Mouse (Mus musculus) embryonic facial prominence, embryonic 10.5 days (tissue): ENCODE measurements around the gene Sox5. TPM values are rescaled to one million over a fixed set of nuclear protein-coding genes. Genes with fewer than 3 reads are reported as not detected.
A peak's percentile ranks its signal among the peaks of the same experiment; 100 is the strongest.

ENCODE experiments used
- DNase-seq: peaks from one replicate; pipeline ENCODE4 v3.0.0-alpha.2; 2017; ENCODE audit warnings: low spot score
- H3K27ac ChIP-seq: fragments of 300-500 bp; sonication (generic); replicated peaks from 2 replicates; pipeline ENCODE4 v1.5.1; 2016; ENCODE audit warnings: mild to moderate bottlenecking
- H3K27me3 ChIP-seq: fragments of 300-500 bp; sonication (generic); replicated peaks from 2 replicates; pipeline ENCODE4 v1.6.1; 2016; ENCODE audit warnings: low read depth, mild to moderate bottlenecking; ENCODE audit not compliant: poor library complexity, severe bottlenecking
- H3K36me3 ChIP-seq: fragments of 300-500 bp; sonication (generic); replicated peaks from 2 replicates; pipeline ENCODE4 v1.6.1; 2016; ENCODE audit warnings: mild to moderate bottlenecking, moderate library complexity
- H3K4me1 ChIP-seq: fragments of 300-500 bp; sonication (generic); 2 replicates; pipeline ENCODE4 v1.6.1; 2016
- H3K4me3 ChIP-seq: fragments of 300-500 bp; sonication (generic); 2 replicates; pipeline ENCODE4 v1.5.1; 2016; ENCODE audit warnings: mild to moderate bottlenecking, moderate library complexity
- H3K9me3 ChIP-seq: fragments of 300-500 bp; sonication (generic); 2 replicates; pipeline ENCODE4 v1.6.1; 2016; ENCODE audit warnings: mild to moderate bottlenecking
- WGBS: fragments of 180-500 bp; shearing (Covaris S2); methylation state at CpG from one replicate; pipeline ENCODE4 v1.1.7; 2016; 5-methylcytosine and 5-hydroxymethylcytosine counted together
- polyA plus RNA-seq: library from polyadenylated mRNA; unstranded; fragments of >200 nt; fragmentation: Nextera tagmentation; extraction: Ambion mirVana; gene quantifications from 2 replicates; pipeline ENCODE4 v1.2.1, GENCODE M21; 2016

Sox5 gene
- polyA plus RNA-seq, 1 experiment from 2014 or later: 65.1 TPM

- Histone ChIP-seq H3K27ac (no peak overlapping the region), H3K4me1 (0 out of 2 replicates have a peak, but pooled peaks cover 3% of the 10 kb centered on the region), H3K27me3 (no peaks in the 10 kb centered on the region), H3K36me3 (no peaks in the 10 kb centered on the region), H3K4me3 (no peak overlapping the region), H3K9me3 (peaks cover 8% of the 10 kb centered on the region; the same call in 1 of the 2 replicates)
- DNase-seq: no peak
- WGBS: 93% methylated on average over 6 of the region's 6 CpGs
Measured at GRCm38 (mm10) chr6:144666617-144667016, 115.2 kb downstream of the Sox5 start.

GRCm38 (mm10) chr6:144664765-144665164, 117.0 kb downstream of the Sox5 start:
- 88% methylated on average over 9 of the region's 9 CpGs for WGBS
- no peaks in the 10 kb centered on the region for H3K27me3 ChIP-seq
- H3K27ac ChIP-seq: no peak overlapping the region

GRCm38 (mm10) chr6:144663516-144664074, 118.2 kb downstream of the Sox5 start:
- no peaks in the 10 kb centered on the region for H3K36me3 ChIP-seq
- 80% methylated on average over 4 of the region's 4 CpGs for WGBS
- DNase-seq: no peak
- peaks cover 8% of the 10 kb centered on the region; the same call in 1 of the 2 replicates for H3K9me3 ChIP-seq
- no peaks in the 10 kb centered on the region for H3K27me3 ChIP-seq
- peaks cover 21% of the 10 kb centered on the region for H3K4me1 ChIP-seq
- H3K4me3 ChIP-seq: no peak overlapping the region
- H3K27ac ChIP-seq: no peak overlapping the region

More at GRCm38 (mm10) chr6:144664765-144665164, 117.0 kb downstream of the Sox5 start:
- Histone ChIP-seq H3K4me1 (peaks cover 15% of the 10 kb centered on the region), H3K9me3 (peaks cover 8% of the 10 kb centered on the region; the same call in 1 of the 2 replicates), H3K4me3 (no peak overlapping the region), H3K36me3 (no peaks in the 10 kb centered on the region)
- DNase-seq: no peak

- no peak for DNase-seq
- Histone ChIP-seq H3K36me3 (no peaks in the 10 kb centered on the region), H3K4me3 (no peak overlapping the region), H3K27ac (no peak overlapping the region), H3K4me1 (peaks cover 21% of the 10 kb centered on the region), H3K9me3 (no peaks in the 10 kb centered on the region), H3K27me3 (no peaks in the 10 kb centered on the region)
- WGBS: 89% methylated on average over 10 of the region's 10 CpGs
Measured at GRCm38 (mm10) chr6:144659115-144660108, 122.4 kb downstream of the Sox5 start.

- no peak overlapping the region for H3K4me3 ChIP-seq
- no peak for DNase-seq
- H3K27me3 ChIP-seq: no peaks in the 10 kb centered on the region
- no peaks in the 10 kb centered on the region for H3K9me3 ChIP-seq
- no peaks in the 10 kb centered on the region for H3K36me3 ChIP-seq
- peaks cover 15% of the 10 kb centered on the region for H3K4me1 ChIP-seq
- H3K27ac ChIP-seq: no peak overlapping the region
- 77% methylated on average over 5 of the region's 5 CpGs for WGBS
Measured at GRCm38 (mm10) chr6:144652876-144653275, 128.9 kb downstream of the Sox5 start.

GRCm38 (mm10) chr6:144648896-144649295, 132.9 kb downstream of the Sox5 start:
- Histone ChIP-seq H3K9me3 (no peaks in the 10 kb centered on the region), H3K4me1 (peaks cover 19% of the 10 kb centered on the region), H3K27me3 (no peaks in the 10 kb centered on the region), H3K36me3 (no peaks in the 10 kb centered on the region), H3K27ac (peak overlapping the region; percentile 21; the same call in 1 of the 2 replicates), H3K4me3 (no peak overlapping the region)
- 70% methylated on average over 9 of the region's 9 CpGs for WGBS
- DNase-seq: no peak

- no peak for DNase-seq
- 33% methylated on average over 4 of the region's 4 CpGs for WGBS
Measured at GRCm38 (mm10) chr6:144648124-144648591, 133.6 kb downstream of the Sox5 start.

GRCm38 (mm10) chr6:144646331-144646730, 135.4 kb downstream of the Sox5 start:
- DNase-seq: no peak
- WGBS: 90% methylated on average over 3 of the region's 3 CpGs
- Histone ChIP-seq H3K4me3 (no peak overlapping the region), H3K36me3 (no peaks in the 10 kb centered on the region), H3K27me3 (no peaks in the 10 kb centered on the region), H3K4me1 (peaks cover 26% of the 10 kb centered on the region), H3K9me3 (no peaks in the 10 kb centered on the region), H3K27ac (no peak overlapping the region)

More at GRCm38 (mm10) chr6:144648124-144648591, 133.6 kb downstream of the Sox5 start:
- no peak overlapping the region; the same call in 1 of the 2 replicates for H3K27ac ChIP-seq
- H3K4me3 ChIP-seq: no peak overlapping the region
- no peaks in the 10 kb centered on the region for H3K36me3 ChIP-seq
- no peaks in the 10 kb centered on the region for H3K9me3 ChIP-seq
- H3K4me1 ChIP-seq: peaks cover 19% of the 10 kb centered on the region
- no peaks in the 10 kb centered on the region for H3K27me3 ChIP-seq

- Histone ChIP-seq H3K27me3 (no peaks in the 10 kb centered on the region), H3K4me1 (peaks cover 26% of the 10 kb centered on the region), H3K4me3 (no peak overlapping the region), H3K27ac (no peak overlapping the region), H3K36me3 (no peaks in the 10 kb centered on the region), H3K9me3 (no peaks in the 10 kb centered on the region)
- 87% methylated on average over 4 of the region's 4 CpGs for WGBS
- DNase-seq: no peak
Measured at GRCm38 (mm10) chr6:144645796-144646195, 136.0 kb downstream of the Sox5 start.

- Histone ChIP-seq H3K36me3 (no peaks in the 10 kb centered on the region), H3K9me3 (no peaks in the 10 kb centered on the region), H3K4me3 (no peak overlapping the region), H3K27me3 (no peaks in the 10 kb centered on the region), H3K4me1 (peaks cover 26% of the 10 kb centered on the region), H3K27ac (no peak overlapping the region)
- peak; percentile 56 for DNase-seq
- WGBS: 68% methylated on average over 4 of the region's 4 CpGs
Measured at GRCm38 (mm10) chr6:144644711-144645110, 137.1 kb downstream of the Sox5 start.

GRCm38 (mm10) chr6:144643601-144644000, 138.2 kb downstream of the Sox5 start:
- H3K4me1 ChIP-seq: peaks cover 28% of the 10 kb centered on the region
- WGBS: 86% methylated on average over 5 of the region's 5 CpGs
- H3K4me3 ChIP-seq: no peak overlapping the region
- DNase-seq: no peak
- H3K27me3 ChIP-seq: no peaks in the 10 kb centered on the region
- no peaks in the 10 kb centered on the region for H3K36me3 ChIP-seq
- H3K27ac ChIP-seq: no peak overlapping the region
- H3K9me3 ChIP-seq: no peaks in the 10 kb centered on the region

GRCm38 (mm10) chr6:144641888-144642287, 139.9 kb downstream of the Sox5 start:
- Histone ChIP-seq H3K4me3 (no peak overlapping the region), H3K9me3 (no peaks in the 10 kb centered on the region), H3K4me1 (peaks cover 27% of the 10 kb centered on the region), H3K36me3 (no peaks in the 10 kb centered on the region), H3K27me3 (no peaks in the 10 kb centered on the region), H3K27ac (peak overlapping the region; percentile 15; the same call in 1 of the 2 replicates)
- WGBS: 76% methylated on average over 5 of the region's 5 CpGs
- no peak for DNase-seq
